Mouse (Mus musculus): Measurements from ENCODE around the gene Hmgxb4.

- no peak for TF ChIP-seq CTCF (conservative IDR thresholded peaks at IDR 0.05; ENCODE audit: low read length)
- no peak for TF ChIP-seq POU5F1 (IDR thresholded peaks at IDR 0.05; ENCODE audit: borderline replicate concordance, low read length)
Observed at GRCm38 (mm10) chr8:74993081-74993474, at the start of gene Hmgxb4.
